Mouse (Mus musculus) c-Kit-positive CD71-positive TER-119-positive erythroid progenitor cells, embryonic 14.5 days (primary cell): Measurements from ENCODE around the gene Nfkbie.

Experiments used
- DNase-seq: peaks from one replicate; pipeline ENCODE4 v3.0.0-alpha.2; 2013; ENCODE audit warnings: low spot score

Gene Nfkbie

DNA sequence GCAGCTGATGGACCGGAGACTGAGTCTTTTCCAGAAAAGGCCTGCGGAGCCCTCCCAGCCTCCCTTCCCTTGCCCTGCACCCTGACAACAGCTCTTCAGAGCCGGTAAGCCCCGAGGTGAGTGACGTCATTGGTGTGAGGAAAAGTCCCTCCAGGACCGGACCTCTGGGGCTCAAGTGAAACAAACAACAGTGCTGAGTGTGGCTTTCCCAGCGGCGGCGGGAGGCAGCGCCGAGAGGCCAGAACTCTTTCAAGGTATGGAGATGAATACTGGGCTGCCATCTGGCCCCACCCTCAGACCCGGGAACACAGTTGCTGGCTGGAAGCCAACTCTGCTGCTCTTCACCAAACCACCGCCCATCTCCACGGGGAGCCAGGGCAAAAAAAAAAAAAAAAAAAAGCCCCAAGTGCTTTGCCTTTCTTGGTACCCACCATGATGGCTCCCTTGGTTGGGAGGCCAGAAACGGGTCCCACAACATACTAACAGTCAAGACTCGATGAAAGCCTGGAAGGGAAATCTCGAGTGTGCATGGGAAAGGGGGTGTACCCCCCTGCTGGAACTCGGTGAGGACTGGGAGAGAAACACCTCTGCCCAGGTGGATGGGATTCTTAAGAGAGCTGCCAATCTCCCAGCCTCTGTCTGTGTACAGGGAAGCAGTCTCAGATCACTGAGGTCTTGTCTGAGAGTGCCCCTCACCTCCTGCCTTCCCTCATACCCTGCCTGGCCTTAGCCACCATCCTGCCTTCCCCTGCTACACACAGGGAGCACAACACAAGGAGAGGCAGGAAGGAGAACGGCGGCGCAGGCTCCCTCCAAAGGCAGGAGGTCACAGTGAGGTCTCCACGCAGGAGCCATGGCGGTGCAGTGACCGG, 11.3 kb upstream of the Nfkbie start:
- no peak for DNase-seq

DNA sequence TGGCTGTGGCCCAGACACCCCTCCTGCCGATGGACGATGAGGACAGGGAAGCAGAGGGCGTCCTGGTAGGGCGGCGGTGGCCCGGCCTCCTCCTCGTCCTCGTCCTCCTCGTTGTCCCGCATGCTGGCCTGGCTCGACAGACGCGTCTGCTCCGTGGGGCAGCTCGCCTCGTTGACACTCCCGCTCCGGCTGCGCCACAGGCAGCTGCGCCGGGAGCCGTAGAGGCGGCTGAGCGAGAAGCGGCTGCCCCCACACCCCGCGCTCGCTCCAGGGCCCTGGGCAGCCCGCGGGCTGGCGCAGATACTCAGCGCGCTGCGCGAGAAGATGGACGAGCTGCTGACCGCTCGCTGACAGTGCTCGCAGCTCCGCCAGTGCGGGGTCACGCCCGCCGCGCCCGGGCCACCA, 10.6 kb upstream of the Nfkbie start:
- DNase-seq = no peak

DNA sequence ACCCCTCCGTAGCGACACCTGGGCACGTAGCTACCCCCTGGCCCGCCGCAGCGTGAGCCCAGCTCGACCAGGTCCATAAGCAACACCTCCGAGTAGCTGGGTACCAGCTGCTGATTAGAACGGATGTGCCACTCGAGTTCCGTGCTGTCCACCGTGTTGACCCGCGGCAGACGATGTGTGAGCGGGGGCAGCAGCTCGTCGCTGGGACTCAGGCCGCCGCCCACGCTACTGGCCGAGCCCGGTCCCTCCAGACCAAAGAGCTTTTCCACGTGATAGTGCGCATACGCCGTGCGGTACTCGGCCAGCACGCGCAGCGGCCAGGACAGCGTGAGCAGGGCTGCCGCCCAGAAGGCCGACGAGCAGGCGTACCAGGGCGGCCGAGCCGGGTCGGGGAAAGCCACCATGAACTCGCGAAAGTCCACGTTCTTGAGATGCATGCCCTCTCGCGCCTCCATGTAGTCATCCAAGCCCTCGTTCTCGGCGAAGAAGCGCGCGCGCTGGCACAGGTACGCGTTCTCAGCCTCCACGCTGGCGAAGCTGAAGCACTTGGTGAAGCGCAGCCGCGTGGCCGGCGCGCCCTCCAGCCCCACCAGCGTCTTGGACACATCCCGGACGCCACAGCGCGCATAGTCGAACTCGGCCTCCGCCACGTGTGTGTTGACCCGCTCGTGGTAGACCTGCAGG, 10.1 kb upstream of the Nfkbie start:
- no peak for DNase-seq

DNA sequence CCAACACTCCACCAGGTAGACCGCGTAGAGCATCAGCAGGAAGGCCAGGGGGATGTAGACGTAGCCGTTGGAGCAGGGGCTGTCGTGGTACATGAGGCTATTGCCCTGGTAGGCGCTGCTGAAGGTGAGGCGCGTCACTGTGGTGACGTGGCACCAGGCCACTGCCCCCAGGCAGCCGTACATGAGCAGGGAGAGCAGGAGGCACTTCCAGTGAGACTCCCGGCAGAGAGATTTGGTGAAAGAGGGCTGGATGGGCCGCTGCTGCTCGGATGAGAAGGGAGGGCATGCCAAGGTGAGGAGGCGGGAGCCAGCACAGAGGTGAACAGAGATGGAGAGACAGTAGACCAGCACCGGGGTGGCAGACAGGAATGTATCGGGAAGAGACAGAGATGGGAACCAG, 8.6 kb upstream of the Nfkbie start:
- DNase-seq = no peak

DNA sequence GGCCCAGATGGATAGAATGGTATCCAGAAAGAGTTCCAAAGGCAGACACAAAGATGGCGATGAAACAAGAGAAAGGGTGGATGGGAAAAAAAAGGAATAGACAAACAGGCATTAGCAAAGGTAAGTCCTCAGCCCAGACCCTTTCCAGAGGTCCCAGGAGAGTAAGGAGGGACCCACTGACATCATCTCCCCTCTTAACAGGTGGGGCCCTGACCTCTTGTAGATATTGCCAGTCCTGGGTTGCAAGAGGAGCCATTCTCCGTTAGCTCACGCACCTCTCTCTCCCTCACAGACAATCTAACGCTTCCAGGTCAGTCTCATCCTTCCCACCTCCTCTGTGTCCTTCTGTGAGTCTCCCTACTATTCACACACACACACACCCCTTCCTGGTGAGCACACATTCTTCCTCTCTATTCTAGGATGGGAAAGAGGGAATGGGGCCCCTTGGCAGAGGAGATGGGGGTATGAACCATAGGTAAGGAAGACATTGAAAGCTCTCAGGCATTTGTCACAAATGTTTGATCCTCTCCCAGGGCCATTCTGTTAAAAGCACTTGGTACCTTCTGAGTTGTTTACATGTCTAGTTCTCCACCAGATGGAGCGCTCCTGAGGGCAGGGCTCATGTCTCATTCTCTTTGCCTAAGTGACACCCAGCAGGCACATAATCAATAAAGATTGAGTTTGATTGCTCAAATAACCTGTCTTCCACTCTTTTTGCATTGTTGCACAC, 7.9 kb upstream of the Nfkbie start:
- DNase-seq = no peak

DNA sequence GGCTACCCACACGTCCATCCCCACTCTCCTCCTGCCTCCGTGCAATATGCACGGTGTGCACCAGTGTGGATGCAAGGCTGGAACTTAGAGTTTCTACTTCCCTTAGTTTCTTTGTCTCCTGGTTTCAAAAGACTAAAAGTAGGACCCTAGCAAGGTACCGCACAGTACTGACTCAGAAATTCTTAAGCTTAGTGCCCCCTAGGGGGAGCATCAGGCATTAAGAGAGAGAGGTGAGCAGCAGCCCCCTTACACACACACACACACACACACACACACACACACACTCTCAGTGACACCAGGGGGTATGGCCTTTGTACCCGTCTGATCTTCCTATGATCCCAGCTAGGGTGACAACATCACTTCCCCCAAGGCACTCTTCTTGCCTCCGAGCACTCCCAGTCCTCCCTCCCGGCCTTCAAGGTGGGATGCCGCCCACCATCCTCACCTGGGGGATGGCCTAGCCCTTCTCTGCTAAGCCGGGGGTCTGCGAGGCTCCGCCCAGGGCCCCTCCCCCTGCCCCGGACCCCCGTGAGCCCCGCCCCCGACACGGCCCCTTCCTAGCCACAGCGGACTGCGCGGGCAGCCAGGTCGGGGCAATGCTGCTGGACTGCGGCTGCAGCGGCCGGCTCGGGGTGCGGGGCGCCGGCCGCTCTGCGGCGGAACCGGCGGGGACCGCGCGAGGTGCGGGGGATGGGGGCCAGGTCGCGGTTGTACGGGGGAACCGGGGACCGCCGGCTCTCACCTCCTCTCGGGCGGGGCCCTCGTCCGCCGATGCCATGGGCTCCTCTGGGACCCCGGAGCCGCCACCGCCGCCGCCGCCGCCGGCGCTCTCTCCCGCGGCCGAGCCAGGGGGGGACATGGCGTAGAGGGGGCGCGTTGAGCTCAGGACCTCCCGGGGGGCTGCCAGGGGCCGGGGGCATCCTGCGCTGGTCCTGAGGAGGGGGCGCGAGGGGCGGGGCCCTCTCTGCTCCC, 6.7 kb upstream of the Nfkbie start:
- no peak for DNase-seq

DNA sequence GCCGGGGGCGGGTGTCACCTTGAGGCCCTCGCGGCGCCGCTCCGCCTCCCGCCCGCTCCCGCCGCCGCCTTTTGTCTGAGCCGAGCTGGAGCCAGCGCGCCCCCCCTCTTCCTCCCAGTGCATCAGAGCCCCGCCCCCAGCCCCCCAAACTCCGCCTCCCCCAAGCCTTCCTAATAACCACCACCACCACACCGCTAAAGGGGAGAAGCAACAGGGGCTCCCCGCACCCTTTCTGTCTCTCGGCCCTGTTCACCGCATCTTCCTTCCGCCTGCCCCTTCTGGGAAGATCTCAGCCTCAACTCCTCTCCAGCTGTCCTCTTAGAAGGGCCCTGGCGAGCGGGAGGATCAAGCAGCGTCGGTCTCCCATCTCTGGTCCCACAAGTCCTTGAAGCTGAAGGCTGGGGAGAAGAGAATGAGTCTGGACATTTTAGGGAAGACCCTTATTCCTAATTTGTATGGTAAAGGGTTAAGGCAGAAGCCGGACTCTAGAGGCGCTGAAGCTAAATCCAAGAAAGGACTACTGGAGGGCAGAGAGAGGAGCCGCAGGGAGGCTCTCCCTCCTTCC, 5.8 kb upstream of the Nfkbie start, which contains the start of gene Tmem151b:
Gene Tmem151b (minus strand): TSS at position 61 of the 565 bp plus-strand sequence.
- DNase-seq = no peak

DNA sequence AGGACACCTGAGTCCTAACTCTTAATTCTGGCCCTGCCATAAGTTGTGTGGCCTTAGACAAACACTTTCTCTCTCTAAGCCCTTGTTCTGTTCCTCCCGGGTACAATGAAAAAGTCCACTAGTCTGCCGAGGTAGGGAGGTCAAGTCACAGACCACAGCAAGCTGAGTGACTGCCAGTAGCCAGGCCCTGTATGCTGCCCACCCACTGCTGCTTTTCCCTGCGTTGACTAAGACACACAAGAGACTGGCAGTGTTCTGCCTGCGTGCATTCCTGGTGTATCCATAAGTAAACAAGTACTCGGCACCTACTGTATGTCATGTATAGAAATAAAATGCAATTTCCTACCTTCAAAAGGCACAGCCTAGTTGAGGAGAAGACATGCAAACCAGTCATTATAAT, 5.2 kb upstream of the Nfkbie start:
- DNase-seq = no peak

DNA sequence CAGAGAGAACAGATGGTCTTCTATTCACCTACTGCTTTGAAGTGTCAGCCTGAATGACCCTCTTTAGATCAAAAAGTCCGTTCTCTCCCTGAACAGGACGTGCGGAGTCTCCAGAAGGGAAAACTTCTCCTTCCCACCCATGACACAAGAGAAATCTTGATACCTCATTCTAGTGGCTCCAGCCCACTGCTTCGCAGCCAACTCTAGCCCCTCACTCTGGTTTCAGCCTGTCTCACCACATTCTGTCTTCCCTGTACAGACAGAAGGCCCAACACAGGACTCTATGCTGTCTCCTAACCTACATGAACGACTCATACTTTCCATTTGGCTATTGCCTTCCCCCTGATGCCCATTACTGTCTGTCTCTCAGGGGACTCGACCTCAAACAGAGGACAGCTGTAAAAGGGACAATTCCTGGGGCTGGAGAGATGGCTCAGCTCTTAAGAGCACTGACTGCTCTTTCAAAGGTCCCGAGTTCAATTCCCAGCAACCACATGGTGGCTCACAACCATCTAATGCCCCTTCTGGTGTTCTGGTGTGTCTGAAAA, 4.2 kb upstream of the Nfkbie start:
- DNase-seq = no peak

DNA sequence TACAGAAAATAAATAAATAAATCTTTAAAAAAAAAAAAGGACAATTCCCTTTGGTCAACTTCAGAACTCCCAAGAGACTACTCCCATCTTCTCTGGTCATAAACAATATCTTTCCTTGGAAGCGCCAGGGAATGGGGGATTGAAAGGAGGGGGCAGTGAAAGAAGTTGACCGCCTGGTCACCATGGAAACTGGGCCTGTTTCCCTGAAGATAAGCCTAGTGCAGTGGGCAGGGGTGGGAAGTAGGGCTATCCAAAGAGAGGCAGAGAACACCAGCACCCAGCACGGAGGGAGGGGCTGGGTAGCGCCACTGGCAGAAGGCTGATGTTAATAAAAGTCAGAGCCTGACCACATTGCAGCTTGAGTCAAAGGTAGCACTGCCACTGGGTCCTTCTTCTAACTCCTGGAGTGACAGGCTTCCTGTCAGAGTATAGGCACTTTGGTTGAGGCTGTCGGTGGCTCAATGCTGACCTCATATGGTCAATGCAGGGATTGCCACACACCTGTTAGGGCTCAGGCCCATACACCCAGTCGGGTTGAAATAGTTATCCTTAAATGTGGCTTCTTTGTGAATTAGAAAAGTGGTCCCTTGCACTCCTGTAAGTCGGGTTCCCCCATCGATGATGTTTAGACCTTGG, 3.6 kb upstream of the Nfkbie start:
- no peak for DNase-seq

DNA sequence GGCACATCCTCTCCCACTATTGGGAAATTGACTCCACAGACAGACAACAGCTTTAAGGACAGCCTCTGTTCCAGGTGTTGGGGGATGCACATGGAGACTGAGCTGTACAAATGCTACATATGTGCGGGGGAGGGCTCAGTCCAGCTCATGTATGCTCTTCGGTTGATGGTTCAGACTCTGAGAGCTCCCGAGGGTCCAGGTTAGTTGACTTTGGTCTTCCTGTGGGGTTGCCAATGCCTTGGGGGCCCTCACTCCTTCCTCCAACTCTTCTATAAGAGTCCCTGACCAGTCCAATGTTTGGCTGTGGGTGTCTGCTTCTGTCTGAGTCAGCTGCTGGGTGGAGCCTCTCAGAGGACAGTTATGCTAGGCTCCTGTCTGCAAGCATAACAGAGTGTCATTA, 2.4 kb upstream of the Nfkbie start:
- no peak for DNase-seq

DNA sequence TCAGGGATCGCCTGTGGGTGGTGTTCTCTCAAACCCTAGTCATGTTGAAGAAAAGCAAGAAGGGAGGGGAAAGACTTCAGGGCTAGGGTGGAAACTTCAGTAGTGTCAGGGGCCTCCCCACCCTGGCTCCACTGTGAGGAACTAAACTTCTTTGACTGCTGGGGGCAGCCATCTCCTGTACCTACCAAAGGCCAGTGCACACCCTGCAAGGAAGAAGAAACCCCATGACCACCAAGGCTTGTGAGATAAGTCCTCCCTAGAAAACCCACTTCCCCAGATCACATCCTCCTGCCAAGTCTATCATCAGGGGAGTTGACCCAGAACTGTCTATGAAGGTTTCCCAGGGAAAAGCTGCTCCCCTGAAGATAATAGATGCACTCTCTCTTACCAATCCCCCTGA, 1.1 kb upstream of the Nfkbie start:
- DNase-seq = no peak

DNA sequence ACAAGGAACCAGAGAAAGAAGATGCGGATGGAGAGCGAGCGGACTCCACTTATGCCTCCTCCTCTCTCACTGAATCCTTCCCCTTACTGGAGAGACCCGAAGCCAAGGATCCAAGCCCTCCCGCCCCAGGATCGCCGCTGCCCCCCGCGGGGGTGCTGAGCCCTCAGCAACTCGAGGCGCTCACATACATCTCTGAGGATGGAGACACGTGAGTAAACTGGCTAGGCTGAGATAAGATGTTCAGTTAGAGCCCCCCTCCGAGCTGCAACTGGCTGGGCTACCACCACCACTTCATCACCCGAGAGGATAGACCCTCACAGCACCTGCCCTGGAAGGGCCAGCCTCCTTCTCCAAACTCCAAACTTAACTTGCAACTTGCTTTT, 595 bp downstream of the Nfkbie start:
- no peak for DNase-seq

DNA sequence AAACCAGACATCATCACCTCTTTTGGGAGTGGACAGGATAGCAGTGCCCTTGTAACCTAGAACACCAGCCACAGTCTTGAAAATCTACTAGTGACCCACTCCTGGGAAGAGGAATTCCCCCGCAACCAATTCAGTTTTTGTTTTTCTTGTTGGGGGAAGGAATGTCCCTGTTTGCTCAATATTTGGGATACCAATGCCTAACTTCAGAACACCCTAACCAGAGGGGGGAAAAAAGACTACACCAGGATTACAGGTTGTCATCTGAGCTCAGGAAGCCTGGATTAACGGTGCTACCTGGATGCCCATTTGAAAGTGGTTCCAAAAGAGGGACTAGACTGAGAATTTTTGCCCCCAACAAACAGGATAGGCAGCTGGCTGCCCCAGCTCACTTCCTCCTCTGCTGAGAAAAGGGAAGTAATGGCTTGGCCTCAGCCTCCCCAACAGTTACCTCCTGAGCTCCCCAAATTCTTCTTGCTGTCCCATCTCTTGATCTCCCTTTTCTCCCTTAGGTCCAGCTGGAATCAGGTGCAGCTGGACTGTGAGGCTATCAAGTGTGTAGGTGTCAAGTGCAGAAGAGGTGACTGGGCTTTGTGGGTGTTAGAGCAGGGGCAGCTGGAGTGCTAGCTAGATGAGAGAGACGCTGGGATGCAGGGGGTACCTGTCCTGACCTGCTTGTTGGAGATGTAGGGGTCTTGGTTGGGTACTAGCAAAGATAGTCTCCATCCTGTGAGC, 1.2 kb downstream of the Nfkbie start:
- DNase-seq = no peak

DNA sequence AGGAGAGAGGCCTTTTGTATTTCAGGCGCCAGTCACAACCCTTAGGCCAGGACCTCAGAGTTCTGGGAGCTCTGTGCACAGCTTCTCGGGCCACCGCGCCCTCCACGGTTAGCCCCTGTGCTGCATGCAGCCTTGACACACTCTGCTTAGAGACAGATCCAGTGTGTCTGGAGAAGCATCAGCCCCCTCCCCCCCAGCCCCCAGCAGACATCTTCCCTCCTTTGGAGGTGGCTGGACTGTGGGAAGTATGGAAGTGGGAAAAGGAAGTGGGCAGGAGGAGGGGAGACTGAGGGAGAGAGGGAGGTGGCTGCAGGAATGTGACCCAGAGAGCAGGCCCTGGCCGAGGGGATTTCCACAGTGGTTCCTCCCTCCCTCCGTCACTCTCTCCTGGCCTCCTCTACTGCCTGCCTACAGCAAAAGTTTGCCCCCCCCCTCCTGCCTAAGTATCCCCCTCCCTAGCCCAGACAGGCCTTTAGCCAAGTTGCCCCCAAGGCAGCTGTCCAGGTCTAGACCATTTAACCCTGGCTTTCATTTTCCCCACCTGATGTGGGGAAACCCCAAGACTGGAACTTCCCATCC, 1.8 kb downstream of the Nfkbie start:
- no peak for DNase-seq

DNA sequence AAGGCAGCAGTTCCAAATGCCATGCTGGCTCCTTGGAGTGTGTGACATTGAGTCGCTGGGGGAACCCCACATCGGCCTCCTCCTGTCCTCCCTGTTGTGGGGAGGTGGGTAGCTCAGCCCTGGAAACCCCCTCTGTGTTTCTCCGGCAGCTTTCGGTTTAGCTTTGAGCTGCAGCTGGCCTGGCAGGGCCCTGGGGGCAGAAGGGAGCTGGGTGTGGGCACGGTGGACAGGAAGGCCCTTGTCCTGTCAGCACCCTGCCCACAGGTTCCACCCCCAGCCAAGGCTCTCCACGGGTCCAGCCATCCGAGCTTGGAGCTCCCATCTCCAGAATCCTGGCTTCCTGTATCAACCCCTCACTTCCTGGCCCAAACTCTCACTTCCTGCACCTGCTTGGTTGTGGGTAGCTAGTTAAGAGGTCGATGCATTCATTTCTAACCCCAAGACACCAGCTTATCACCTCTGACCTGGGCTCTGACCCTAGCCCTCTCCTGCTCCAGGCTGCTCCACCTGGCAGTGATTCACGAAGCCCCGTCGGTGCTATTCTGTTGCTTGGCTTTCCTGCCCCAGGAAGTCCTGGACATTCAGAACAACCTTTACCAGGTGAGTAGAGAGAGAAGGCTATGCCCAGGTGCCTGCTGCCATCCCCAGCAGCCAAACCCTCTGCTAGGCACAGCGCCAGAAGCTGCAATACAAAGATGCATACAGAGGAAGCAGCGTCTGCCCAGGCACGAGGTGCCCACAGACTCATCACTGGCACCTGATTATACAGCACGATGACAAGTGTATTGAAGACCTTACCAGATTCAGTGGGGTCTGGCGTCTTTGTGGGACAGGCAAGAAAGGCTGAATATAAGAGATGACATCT, 2.7 kb downstream of the Nfkbie start:
- DNase-seq = no peak

DNA sequence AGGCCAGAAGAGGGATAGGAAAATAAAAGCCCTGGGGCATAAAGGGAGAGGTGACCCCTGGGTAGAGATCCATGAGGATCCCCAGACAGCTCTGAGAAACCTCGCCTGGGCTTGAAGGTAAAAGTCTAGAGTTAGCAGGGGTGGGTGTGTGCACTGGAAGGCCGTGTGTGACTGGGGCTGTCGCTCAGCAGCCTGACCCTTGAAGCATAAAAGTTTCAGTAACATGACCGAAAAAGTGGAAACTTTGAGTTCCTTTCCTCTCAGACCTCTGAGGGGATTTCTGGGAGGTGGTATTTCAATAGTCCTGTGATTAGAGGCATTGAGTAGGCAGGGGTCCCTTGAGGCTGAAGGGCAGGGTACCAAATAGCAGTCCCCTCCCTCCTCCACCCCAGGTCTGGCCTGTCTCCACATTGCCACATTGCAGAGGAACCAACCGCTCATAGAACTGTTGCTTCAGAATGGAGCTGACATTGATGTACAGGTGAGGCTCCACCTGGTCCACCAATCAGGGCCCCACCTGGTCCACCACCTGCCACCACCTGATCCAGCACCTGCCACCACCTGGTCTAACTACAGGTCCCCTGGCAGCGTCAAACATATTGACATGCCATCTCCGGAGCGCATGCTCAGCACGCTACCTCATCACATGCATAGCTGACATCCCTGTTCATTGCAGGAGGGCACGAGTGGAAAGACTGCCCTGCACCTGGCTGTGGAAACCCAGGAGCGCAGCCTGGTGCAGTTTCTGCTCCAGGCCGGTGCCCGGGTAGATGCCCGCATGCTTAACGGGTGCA, 4.4 kb downstream of the Nfkbie start:
- no peak for DNase-seq

DNA sequence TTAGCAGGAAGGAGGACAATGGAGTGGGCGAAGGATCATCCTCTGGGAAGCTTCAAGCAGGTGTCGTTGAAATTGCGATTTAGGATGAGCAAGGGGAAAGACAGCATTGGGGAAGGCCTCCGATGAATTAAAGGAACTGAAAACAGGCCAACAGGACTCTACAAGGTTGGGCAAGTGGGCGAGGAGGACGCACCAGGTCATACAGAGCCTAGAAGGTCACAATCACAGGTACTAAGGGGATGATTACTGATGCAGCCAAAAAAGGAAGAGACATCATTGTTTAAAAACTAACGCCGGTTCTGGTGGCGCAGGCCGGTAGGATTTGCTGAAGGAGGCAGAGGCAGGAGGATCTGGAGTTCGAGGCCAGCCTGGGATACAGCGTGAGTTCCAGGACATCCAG, 7.7 kb downstream of the Nfkbie start:
- DNase-seq = no peak
